Mouse (Mus musculus) heart, embryonic 13.5 days (tissue): Measurements from ENCODE around the gene Ppfibp2. TPM values are rescaled to one million over a fixed set of nuclear protein-coding genes. Genes with fewer than 3 reads are reported as not detected.
A peak's percentile ranks its signal among the peaks of the same experiment; 100 is the strongest.

Source experiments
- ATAC-seq: fragments of 200-750 bp; cut with Nextera tagmentation; 2 replicates; pipeline ENCODE4 v1.8.0; 2017; ENCODE audit warnings: moderate TSS enrichment; ENCODE audit not compliant: insufficient number of reproducible peaks, low FRiP score, low TSS enrichment; ENCODE audit errors: extremely low read depth
- H3K27ac ChIP-seq: fragments of 300-500 bp; sonication (generic); replicated peaks from 2 replicates; pipeline ENCODE4 v1.5.1; 2015; ENCODE audit warnings: moderate library complexity, mild to moderate bottlenecking, inconsistent platforms
- H3K27me3 ChIP-seq: fragments of 300-500 bp; sonication (generic); replicated peaks from 2 replicates; pipeline ENCODE4 v1.6.1; 2015; ENCODE audit warnings: mild to moderate bottlenecking, inconsistent platforms
- H3K36me3 ChIP-seq: fragments of 300-500 bp; sonication (generic); 2 replicates; pipeline ENCODE4 v1.6.1; 2015; ENCODE audit warnings: mild to moderate bottlenecking, inconsistent platforms
- H3K4me1 ChIP-seq: fragments of 300-500 bp; sonication (generic); 2 replicates; pipeline ENCODE4 v1.6.1; 2015; ENCODE audit warnings: inconsistent platforms
- H3K4me2 ChIP-seq: fragments of 300-500 bp; sonication (generic); 2 replicates; pipeline ENCODE4 v1.6.1; 2015; ENCODE audit warnings: inconsistent platforms, mild to moderate bottlenecking, moderate library complexity
- H3K4me3 ChIP-seq: fragments of 300-500 bp; sonication (generic); 2 replicates; pipeline ENCODE4 v1.5.1; 2015; ENCODE audit warnings: moderate library complexity, mild to moderate bottlenecking, inconsistent platforms
- H3K9ac ChIP-seq: fragments of 300-500 bp; sonication (generic); 2 replicates; pipeline ENCODE4 v1.6.1; 2015; ENCODE audit warnings: inconsistent platforms, mild to moderate bottlenecking, moderate library complexity
- H3K9me3 ChIP-seq: fragments of 300-500 bp; sonication (generic); 2 replicates; pipeline ENCODE4 v1.6.1; 2016; ENCODE audit warnings: inconsistent platforms
- WGBS: fragments of 180-500 bp; shearing (Covaris S2); methylation state at CpG from one replicate; pipeline ENCODE4 v1.1.7; 2015; ENCODE audit warnings: mixed read lengths; 5-methylcytosine and 5-hydroxymethylcytosine counted together
- polyA plus RNA-seq: library from polyadenylated mRNA; unstranded; fragments of >200 nt; fragmentation: Nextera tagmentation; extraction: Ambion mirVana; gene quantifications from 2 replicates; pipeline ENCODE4 v1.2.1, GENCODE M21; 2015

The Ppfibp2 gene
- polyA plus RNA-seq, 1 experiment from 2014 or later = 5.5 TPM

- H3K36me3 ChIP-seq = 0 out of 2 replicates have a peak, but pooled peaks cover 1% of the 10 kb centered on the region
- H3K27ac ChIP-seq = no peak overlapping the region
- 25% methylated on average over 3 of the region's 3 CpGs for WGBS
- no peak overlapping the region for H3K4me2 ChIP-seq
- H3K9ac ChIP-seq = no peak overlapping the region
- no peaks in the 10 kb centered on the region for H3K9me3 ChIP-seq
- peaks cover 22% of the 10 kb centered on the region for H3K4me1 ChIP-seq
- no peak overlapping the region for H3K4me3 ChIP-seq
- no peaks in the 10 kb centered on the region for H3K27me3 ChIP-seq
- ATAC-seq = no peak
Measured at GRCm38 (mm10) chr7:107687412-107687811, 92.4 kb downstream of the Ppfibp2 start.

GRCm38 (mm10) chr7:107688040-107688439 lies 93.0 kb downstream of the Ppfibp2 start:
- Histone ChIP-seq H3K4me3 (no peak overlapping the region), H3K9me3 (no peaks in the 10 kb centered on the region), H3K27ac (no peak overlapping the region), H3K4me2 (no peak overlapping the region), H3K4me1 (peaks cover 22% of the 10 kb centered on the region), H3K9ac (no peak overlapping the region), H3K36me3 (no peaks in the 10 kb centered on the region), H3K27me3 (no peaks in the 10 kb centered on the region)
- 53% methylated on average over 4 of the region's 4 CpGs for WGBS
- ATAC-seq = no peak

GRCm38 (mm10) chr7:107690426-107691221 lies 95.6 kb downstream of the Ppfibp2 start:
- Histone ChIP-seq H3K27ac (peak overlapping the region; percentile 56), H3K4me2 (peak overlapping the region; percentile 29), H3K4me3 (no peak overlapping the region), H3K36me3 (no peaks in the 10 kb centered on the region), H3K27me3 (no peaks in the 10 kb centered on the region), H3K4me1 (peaks cover 28% of the 10 kb centered on the region), H3K9me3 (no peaks in the 10 kb centered on the region), H3K9ac (no peak overlapping the region)
- no peak for ATAC-seq
- 13% methylated on average over 17 of the region's 17 CpGs for WGBS

GRCm38 (mm10) chr7:107691493-107691892 lies 96.5 kb downstream of the Ppfibp2 start:
- Histone ChIP-seq H3K27ac (peak overlapping the region; percentile 56; the same call in 1 of the 2 replicates), H3K4me3 (no peak overlapping the region), H3K9ac (no peak overlapping the region), H3K4me1 (peaks cover 28% of the 10 kb centered on the region), H3K9me3 (no peaks in the 10 kb centered on the region), H3K27me3 (no peaks in the 10 kb centered on the region), H3K4me2 (no peak overlapping the region), H3K36me3 (no peaks in the 10 kb centered on the region)
- ATAC-seq = no peak
- WGBS = 36% methylated on average over 6 of the region's 6 CpGs

- no peaks in the 10 kb centered on the region for H3K27me3 ChIP-seq
- no peaks in the 10 kb centered on the region for H3K36me3 ChIP-seq
- H3K4me1 ChIP-seq = peaks cover 28% of the 10 kb centered on the region
- no peak overlapping the region for H3K27ac ChIP-seq
- H3K4me3 ChIP-seq = no peak overlapping the region
- no peak overlapping the region for H3K9ac ChIP-seq
- no peak for ATAC-seq
- H3K9me3 ChIP-seq = no peaks in the 10 kb centered on the region
- H3K4me2 ChIP-seq = no peak overlapping the region
- WGBS = 61% methylated on average over 10 of the region's 10 CpGs
Measured at GRCm38 (mm10) chr7:107694254-107694947, 99.4 kb downstream of the Ppfibp2 start.

- Histone ChIP-seq H3K27ac (no peak overlapping the region), H3K36me3 (no peaks in the 10 kb centered on the region), H3K4me3 (no peak overlapping the region), H3K4me1 (peaks cover 7% of the 10 kb centered on the region), H3K4me2 (no peak overlapping the region), H3K9me3 (no peaks in the 10 kb centered on the region), H3K27me3 (no peaks in the 10 kb centered on the region), H3K9ac (no peak overlapping the region)
- no peak for ATAC-seq
- 81% methylated on average over 5 of the region's 5 CpGs for WGBS
Measured at GRCm38 (mm10) chr7:107697066-107697465, 102.1 kb downstream of the Ppfibp2 start.

GRCm38 (mm10) chr7:107699926-107700325 lies 104.9 kb downstream of the Ppfibp2 start:
- no peaks in the 10 kb centered on the region for H3K27me3 ChIP-seq
- peaks cover 12% of the 10 kb centered on the region for H3K4me1 ChIP-seq
- H3K4me3 ChIP-seq = no peak overlapping the region
- H3K9ac ChIP-seq = no peak overlapping the region
- 57% methylated on average over 1 of the region's 1 CpGs for WGBS
- no peak overlapping the region for H3K4me2 ChIP-seq
- H3K9me3 ChIP-seq = no peaks in the 10 kb centered on the region
- no peaks in the 10 kb centered on the region for H3K36me3 ChIP-seq
- no peak overlapping the region for H3K27ac ChIP-seq
- ATAC-seq = no peak

GRCm38 (mm10) chr7:107700646-107701045 lies 105.6 kb downstream of the Ppfibp2 start:
- ATAC-seq = no peak
- Histone ChIP-seq H3K9ac (no peak overlapping the region), H3K36me3 (no peaks in the 10 kb centered on the region), H3K9me3 (no peaks in the 10 kb centered on the region), H3K4me3 (no peak overlapping the region), H3K4me1 (peaks cover 19% of the 10 kb centered on the region), H3K27ac (no peak overlapping the region), H3K4me2 (no peak overlapping the region), H3K27me3 (no peaks in the 10 kb centered on the region)
- WGBS = 80% methylated on average over 5 of the region's 5 CpGs

GRCm38 (mm10) chr7:107702461-107703380 lies 107.7 kb downstream of the Ppfibp2 start:
- Histone ChIP-seq H3K36me3 (no peaks in the 10 kb centered on the region), H3K9me3 (no peaks in the 10 kb centered on the region), H3K4me1 (peaks cover 35% of the 10 kb centered on the region), H3K4me2 (no peak overlapping the region), H3K4me3 (no peak overlapping the region), H3K27me3 (no peaks in the 10 kb centered on the region), H3K27ac (no peak overlapping the region), H3K9ac (no peak overlapping the region)
- ATAC-seq = no peak
- 61% methylated on average over 13 of the region's 13 CpGs for WGBS

- Histone ChIP-seq H3K27me3 (no peaks in the 10 kb centered on the region), H3K27ac (0 out of 2 replicates have a peak overlapping the region, but pooled peaks have one; percentile 15), H3K9me3 (no peaks in the 10 kb centered on the region), H3K9ac (no peak overlapping the region), H3K4me2 (no peak overlapping the region), H3K36me3 (no peaks in the 10 kb centered on the region; the same call in 1 of the 2 replicates), H3K4me3 (no peak overlapping the region), H3K4me1 (peaks cover 48% of the 10 kb centered on the region)
- no peak for ATAC-seq
- 61% methylated on average over 5 of the region's 5 CpGs for WGBS
Measured at GRCm38 (mm10) chr7:107705941-107706340, 110.9 kb downstream of the Ppfibp2 start.

GRCm38 (mm10) chr7:107707650-107708049 lies 112.6 kb downstream of the Ppfibp2 start:
- H3K27me3 ChIP-seq = no peaks in the 10 kb centered on the region
- H3K4me1 ChIP-seq = peaks cover 48% of the 10 kb centered on the region
- no peaks in the 10 kb centered on the region; the same call in 1 of the 2 replicates for H3K36me3 ChIP-seq
- no peak for ATAC-seq
- WGBS = 47% methylated on average over 9 of the region's 9 CpGs
- no peak overlapping the region for H3K4me2 ChIP-seq
- no peaks in the 10 kb centered on the region for H3K9me3 ChIP-seq
- peak overlapping the region; percentile 40; the same call in 1 of the 2 replicates for H3K9ac ChIP-seq
- no peak overlapping the region for H3K4me3 ChIP-seq
- H3K27ac ChIP-seq = peak overlapping the region; percentile 85; the same call in 1 of the 2 replicates
